Mouse (Mus musculus): ENCODE results near the gene Fbxl14. TPM values are rescaled to one million over a fixed set of nuclear protein-coding genes. Genes with fewer than 3 reads are reported as not detected.

Fbxl14 gene
- 37.7 and 41.8 TPM in 2 replicates for polyA plus RNA-seq (2012; rRNA removed)

DNA sequence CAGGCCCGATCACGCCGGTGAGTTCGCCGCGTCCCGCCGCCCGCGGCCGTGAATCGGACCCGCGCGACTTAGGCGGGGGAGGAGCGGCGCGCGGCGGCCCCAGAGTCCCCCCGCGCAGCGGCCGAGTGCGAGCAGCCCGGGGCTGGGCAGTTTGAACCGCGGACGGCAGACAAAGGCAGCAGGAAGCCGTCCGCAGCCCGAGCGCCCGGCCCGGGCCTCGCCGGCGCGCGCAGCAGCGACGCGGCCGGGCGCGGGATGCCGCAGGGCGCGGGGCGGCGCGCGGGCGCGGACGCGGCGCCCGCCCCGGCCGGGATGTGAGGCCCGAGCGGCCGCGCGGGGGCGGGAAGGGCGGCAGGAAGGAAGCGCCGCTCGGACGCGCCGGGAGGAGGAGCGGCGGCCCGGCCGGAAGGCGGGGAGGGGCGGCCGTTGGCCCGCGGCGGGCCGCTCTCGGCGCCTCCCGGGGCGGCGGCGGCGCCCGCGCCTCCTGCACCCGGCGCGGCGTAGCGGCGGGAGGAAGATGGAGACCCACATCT, at the start of gene Fbxl14:
Gene Fbxl14, plus strand, starts transcription at position 326 of the 533 bp plus-strand sequence.

Other genes with a start within 250 kb of the Fbxl14 start
- gene Cacna2d4, start 243.1 kb upstream of the Fbxl14 start, polyA plus RNA-seq (2012; rRNA removed): 0.12 and 0.74 TPM in 2 replicates
- gene Lrtm2, start 148.9 kb upstream of the Fbxl14 start, polyA plus RNA-seq (2012; rRNA removed): 18.9 and 19.2 TPM in 2 replicates
- gene Adipor2, start 62.0 kb upstream of the Fbxl14 start, polyA plus RNA-seq (2012; rRNA removed): 40.1 and 41.8 TPM in 2 replicates
- gene Wnt5b, start 64.7 kb downstream of the Fbxl14 start, polyA plus RNA-seq (2012; rRNA removed): 1.9 and 2.2 TPM in 2 replicates

Measured in central nervous system, embryonic 18 days (tissue).